Mouse (Mus musculus): ENCODE data around the gene Rad54l.

The Rad54l gene

DNA sequence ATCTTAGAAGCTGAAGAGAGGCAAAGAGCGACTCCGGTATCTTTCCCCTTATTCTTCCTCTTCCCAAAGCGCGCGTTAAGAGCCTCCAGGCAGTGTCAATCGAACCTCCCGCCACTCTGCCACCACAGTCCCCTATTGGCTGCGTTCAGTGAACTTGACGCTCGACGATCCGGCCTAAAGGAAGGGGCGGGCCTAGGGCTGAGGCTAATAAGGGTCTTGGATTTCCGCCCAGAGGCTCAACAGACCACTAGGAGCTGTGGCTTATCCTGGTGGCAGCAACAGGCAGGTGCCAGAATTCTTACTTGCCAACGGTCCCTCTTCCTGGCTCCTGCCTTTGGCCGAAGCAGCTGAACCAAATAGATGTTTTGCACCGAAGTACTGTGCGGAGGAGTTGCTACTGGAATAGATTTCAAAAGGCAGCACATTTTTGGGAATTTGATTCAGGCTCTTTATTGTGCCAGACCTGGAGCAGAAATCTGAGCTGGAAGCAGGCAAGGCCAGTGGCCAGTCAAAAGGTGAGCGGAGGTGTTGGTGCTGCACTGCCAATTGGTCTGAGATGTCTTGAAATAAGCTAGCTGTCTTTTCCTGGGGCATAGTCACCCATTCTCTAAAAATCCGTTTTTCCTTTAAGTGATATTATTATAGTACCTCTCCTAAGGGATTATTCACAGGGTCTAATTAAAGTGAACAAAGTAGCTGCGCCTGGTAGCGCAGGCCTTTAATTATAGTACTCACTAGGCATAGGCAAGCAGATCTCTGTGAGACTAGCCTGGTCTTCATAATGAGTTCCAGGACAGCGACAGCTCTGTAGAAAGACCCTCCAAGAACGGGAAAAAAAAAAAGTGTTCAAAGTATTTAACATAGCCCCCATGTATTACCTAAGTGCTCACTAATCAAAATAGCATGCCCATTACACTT lies at the start of gene Rad54l, which contains the start of gene Pomgnt1:
TSS of gene Rad54l (minus strand) at position 89 of the 918 bp plus-strand sequence.
TSS of gene Pomgnt1 (plus strand) at position 239 of the 918 bp plus-strand sequence.
- DNase-seq: peak; percentile 87 to 93

DNA sequence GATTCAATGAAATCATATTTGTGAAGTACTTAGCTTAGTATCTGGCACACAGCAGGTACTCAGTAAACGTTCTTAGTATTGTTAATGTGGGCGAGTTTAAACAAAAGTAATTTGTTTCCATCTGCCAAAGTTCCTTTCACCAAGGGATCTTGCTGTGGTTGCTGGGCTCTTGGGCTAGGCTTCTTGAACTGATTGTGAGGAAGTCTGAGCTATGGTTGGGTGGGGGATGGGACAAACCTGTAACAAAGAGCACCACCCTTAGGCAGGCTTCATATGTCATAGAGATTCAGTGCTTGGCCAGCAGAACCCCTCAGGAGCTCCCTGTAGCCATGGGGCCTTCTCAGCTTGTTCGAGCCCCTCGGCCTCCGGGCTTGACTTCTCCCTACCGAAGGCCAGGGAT lies 49.6 kb upstream of the Rad54l start, which contains the start of the genes 1700042G07Rik and Gm49337:
TSS of gene 1700042G07Rik (plus strand) at position 301 of the 400 bp plus-strand sequence.
TSS of gene Gm49337 (plus strand) at position 313 of the 400 bp plus-strand sequence.
- no peak for DNase-seq

DNA sequence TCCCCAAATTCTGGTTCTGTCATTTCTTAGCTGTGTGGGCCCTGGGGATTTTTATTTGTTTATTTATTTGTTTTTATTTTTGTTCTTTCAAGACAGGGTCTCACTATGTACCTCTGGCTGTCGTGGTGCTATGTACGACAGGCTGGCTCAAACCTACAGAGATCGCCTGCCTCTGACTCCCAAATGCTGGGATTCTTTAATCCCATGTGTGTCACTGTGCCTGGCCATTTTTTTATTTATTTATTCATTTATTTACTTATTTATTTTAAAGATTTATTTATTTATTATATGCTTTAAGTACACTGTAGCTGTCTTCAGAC lies 45.8 kb upstream of the Rad54l start:
- no peak for DNase-seq

GRCm38 (mm10) chr4:116168617-116169352 lies 45.3 kb upstream of the Rad54l start:
- DNase-seq: peak; percentile 82 to 93

DNA sequence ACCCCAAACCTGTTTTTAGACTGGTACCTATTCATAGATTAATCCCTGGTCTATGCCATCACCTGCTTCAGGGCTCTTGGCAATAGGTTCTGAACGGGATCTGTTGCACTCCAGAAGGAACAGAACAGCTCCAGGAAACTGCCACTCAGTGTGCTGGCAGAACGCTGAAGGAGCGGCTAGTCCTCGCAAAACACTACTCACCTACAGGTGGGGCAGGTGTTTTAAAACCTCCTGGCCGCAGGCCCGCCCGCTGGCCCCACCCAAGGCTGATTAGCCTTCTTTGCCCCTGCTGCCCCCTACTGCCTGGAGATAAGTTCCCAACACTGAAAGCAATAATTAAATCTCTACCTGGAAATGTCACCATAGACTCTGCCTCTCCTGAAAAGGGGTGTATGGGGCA lies 43.9 kb upstream of the Rad54l start, which contains the start of gene Tspan1:
TSS of gene Tspan1 (minus strand) at position 198 of the 400 bp plus-strand sequence.
- peak; percentile 77 to 83 for DNase-seq

GRCm38 (mm10) chr4:116165708-116166407 lies 42.4 kb upstream of the Rad54l start:
- DNase-seq: peak in 1 of 2 experiments; percentile 31

GRCm38 (mm10) chr4:116164759-116165554 lies 41.5 kb upstream of the Rad54l start:
- peak in 1 of 2 experiments; percentile 45 for DNase-seq

GRCm38 (mm10) chr4:116162142-116162541 lies 38.7 kb upstream of the Rad54l start:
- DNase-seq: peak; percentile 60 to 77

DNA sequence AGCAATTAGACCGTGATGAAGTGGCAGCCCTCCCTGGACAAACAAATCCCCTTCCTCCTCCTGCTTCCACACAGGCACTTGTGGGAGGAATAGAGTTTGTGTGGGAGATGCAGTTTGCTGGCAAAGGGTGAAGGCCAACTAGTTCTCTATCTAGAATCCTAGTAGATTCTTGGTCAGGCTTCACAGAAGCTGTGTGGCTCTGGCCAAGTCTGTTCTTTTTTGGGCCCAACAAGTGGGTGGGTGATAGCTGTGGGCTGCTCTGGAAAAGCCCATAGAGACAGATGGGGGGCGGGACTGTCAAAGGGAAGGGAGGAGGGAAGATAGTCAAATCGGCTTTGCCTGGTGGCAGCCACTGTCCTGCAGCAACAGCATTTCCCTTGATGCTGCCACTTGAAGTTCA lies 37.3 kb upstream of the Rad54l start:
- DNase-seq: no peak

- peak in 1 of 2 experiments; percentile 51 for DNase-seq
Measured at GRCm38 (mm10) chr4:116159912-116160311, 36.4 kb upstream of the Rad54l start.

DNA sequence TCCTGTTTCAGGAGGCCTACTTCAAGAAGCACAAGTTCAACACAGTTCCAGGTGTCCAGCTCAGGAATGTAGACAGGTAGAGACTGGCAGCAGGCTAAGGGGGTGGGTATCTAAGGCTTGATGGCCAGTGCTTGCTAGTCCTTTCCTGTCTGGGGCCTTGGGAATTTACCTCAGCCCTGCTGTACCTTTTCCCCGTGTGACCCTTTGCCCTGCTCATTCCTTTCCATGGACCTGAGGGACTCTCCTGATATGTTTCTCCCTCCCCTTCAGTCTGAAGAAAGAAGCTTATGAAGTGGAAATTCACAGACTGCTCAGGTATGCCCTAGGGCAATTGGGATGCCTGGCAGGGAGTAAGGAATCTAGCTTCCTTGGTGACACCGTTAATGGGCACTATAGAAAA lies 34.4 kb upstream of the Rad54l start:
- DNase-seq: peak; percentile 36 to 82

GRCm38 (mm10) chr4:116152702-116153101 lies 29.2 kb upstream of the Rad54l start:
- DNase-seq: no peak

DNA sequence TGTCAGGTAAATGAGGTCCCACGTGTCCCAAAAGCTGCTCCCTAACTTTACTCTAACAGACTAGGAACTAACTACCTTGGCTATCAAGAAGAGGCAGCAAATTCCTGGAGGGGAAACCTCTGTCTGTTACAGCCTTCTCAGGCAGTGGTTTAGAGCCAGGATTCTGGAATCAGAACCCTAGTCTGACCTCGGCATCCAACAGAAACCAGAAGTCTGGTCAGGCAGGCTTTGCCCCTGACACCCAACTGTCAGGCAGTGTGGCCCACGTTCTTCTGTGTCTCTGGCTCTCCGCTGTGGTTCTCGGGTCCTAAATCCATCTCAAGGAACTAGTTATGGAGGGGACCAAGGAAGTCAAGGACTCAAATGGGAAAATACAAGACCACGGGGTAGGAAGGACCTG lies 27.7 kb upstream of the Rad54l start, which contains the start of gene Lurap1:
TSS of gene Lurap1 (minus strand) at position 101 of the 400 bp plus-strand sequence.
- DNase-seq: no peak

DNA sequence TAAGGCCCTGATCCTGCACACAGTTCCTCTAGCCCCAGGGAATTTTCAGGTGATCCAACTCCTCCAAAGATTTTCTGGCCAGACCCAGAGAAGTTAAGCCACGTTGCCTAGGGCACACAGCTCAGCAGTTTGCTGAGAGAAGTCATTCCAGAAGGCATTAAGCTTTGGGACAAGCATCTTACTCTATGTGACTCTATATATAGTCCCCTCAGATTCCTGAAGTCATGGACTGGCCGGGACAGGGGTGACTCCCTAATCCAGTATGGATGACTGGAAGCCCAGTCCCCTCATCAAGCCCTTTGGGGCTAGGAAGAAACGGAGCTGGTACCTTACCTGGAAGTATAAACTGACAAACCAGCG lies 27.4 kb upstream of the Rad54l start:
- DNase-seq: no peak

GRCm38 (mm10) chr4:116150156-116150861 lies 26.8 kb upstream of the Rad54l start:
- DNase-seq: peak; percentile 72 to 87

DNA sequence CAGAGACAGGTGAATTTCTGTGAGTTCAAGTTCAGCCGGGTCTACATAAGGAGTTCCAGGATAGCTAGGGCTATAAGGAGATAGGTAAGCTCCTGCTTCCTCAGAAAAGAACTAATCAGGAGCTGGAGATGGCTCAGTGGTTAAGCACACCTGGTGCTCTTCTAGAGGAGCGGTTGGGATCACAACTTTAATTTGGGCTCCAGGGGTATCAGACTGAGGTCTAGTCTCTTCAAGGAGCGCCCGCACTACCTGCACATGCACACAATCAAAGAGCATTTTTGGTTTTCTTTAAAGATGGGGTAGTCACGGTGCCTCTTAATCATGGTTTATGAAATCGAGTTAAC lies 26.3 kb upstream of the Rad54l start:
- no peak for DNase-seq

DNA sequence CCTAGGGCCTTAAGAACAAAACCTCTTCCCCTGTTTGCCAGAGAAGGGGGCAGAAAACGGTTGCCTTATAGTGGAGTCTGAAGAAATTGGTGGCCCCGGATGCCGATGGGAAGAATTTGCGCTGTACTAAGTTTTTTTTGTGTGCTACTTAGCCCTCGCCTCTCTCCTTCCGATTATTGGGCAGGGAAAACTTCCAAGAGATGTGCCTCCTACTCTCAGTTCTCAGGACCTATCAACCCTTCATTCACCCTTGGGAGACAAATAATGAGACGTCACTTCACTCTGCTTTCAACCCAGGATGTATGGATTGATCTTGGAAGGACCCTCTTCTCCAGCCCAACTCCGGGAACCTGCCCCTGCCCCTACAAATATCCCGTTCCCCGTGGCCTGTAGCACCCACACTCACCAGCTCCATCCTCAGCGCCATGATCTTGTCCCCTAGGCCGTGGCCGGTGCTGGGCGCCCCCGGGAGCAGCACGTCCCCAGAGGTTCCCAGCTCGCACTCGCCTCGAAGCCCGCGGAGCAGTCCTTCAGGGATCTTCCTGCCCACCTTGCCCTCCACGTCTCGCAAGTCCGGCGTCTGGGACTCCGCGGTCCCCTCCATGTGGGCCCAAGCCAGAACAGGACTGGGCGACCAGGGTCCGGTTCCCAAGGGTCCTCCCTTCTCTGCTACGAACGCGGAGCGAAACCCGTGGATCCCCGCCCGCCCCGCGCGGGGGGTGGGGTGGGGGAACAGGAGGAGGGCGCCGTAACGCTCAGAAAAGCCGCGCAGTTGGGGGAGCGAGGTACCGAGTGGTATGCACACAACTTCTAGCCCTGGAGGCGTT lies 20.6 kb upstream of the Rad54l start:
- peak; percentile 72 to 88 for DNase-seq

- DNase-seq: peak; percentile 44 to 76
Measured at GRCm38 (mm10) chr4:116143317-116143811, 19.9 kb upstream of the Rad54l start.

- DNase-seq: peak in 1 of 2 experiments; percentile 44
Measured at GRCm38 (mm10) chr4:116142269-116142668, 18.8 kb upstream of the Rad54l start.

DNA sequence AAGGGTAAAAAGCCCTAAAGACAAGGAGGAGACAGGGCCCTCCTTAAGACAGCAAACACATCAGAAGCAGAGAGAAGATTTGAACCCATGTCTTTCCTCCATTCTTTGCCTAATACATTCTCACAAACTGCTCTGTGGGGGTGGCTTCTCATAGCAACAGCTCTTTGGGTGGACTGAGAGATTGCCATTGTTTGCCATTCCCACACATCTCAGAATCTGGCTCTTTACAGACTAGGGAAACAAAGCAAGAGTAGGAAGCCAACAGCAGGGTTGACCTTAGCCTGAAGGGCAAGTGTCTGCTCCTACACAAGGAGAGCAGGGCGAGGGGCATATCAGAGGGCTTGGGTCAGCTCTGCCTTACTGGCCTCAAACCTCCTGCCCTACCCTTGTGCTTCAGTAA lies 18.2 kb upstream of the Rad54l start:
- no peak for DNase-seq
